ENCODE assay signal across 8 mouse cellular contexts in the genomic region with DNA sequence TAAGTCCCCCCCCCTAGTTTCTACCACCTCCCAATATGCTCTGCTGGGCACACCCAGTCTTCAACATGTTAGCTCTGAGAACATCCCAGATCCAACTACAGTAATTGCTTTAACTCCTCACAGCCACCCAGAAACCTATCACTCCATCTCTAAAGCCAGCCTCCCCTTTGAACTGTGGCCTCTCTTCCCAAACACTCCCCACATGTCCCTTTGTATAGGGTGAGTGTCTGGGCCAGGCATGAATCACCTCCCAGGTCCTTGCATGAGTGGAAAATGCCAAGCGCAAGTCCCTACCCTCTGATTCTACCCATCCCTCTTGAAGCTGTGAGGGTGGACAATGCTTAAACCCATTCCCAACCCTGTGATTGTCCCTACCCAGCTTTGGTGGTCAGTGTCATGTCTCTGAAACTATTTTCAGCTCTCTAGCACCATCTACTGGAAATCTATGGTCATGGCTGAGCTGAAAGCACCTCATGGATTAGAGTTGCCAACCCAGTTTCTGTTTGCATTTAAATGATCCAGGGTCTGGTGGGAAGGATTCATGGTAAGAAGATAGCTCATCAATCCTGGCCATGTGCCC.
DNase-seq lines count a peak whose midpoint lies in the region; ATAC-seq lines count a peak whose summit lies in the region.

No protein-coding gene starts in this region.

- no peaks in the 10 kb centered on the region for H3K9me3 ChIP-seq in kidney, embryonic 16.5 days (ENCODE audit: low read length)
- no peaks in the 10 kb centered on the region for H3K9me3 ChIP-seq in lung, embryonic 16.5 days (ENCODE audit: control insufficient read depth, low read length)

- intact Hi-C loops in gastrocnemius, postnatal 36 days (cut with DNase I): loop anchor here (2.0 kb wide), 1 partner anchor 64 kb away; no protein-coding TSS in a partner anchor

- no peak overlapping the region for H3K4me2 ChIP-seq in kidney, embryonic 16.5 days (replicated peaks; ENCODE audit: low read depth, low read length)
- no peak overlapping the region for H3K4me2 ChIP-seq in lung, embryonic 16.5 days (ENCODE audit: low read depth, low read length)

- H3K27ac ChIP-seq in kidney, embryonic 16.5 days (ENCODE audit: low read length): no peak overlapping the region
- H3K27ac ChIP-seq in lung, embryonic 16.5 days (ENCODE audit: low read length): no peak overlapping the region

- H3K9ac ChIP-seq in kidney, embryonic 16.5 days (replicated peaks; ENCODE audit: low read length): no peak overlapping the region
- H3K9ac ChIP-seq in lung, embryonic 16.5 days (ENCODE audit: low read length): no peak overlapping the region

- peak; percentile 69; the same call in 1 of the 2 replicates for ATAC-seq in kidney, embryonic 16.5 days (ENCODE audit: low FRiP score, low TSS enrichment)
- ATAC-seq in lung, embryonic 16.5 days (ENCODE audit: low read depth): peak; percentile 28; the same call in 1 of the 2 replicates

- H3K27me3 ChIP-seq in kidney, embryonic 16.5 days (ENCODE audit: insufficient read depth, low read length): no peaks in the 10 kb centered on the region
- H3K27me3 ChIP-seq in lung, embryonic 16.5 days (ENCODE audit: control insufficient read depth, insufficient read depth, low read depth, low read length): no peaks in the 10 kb centered on the region

- H3K4me1 ChIP-seq in kidney, embryonic 16.5 days (ENCODE audit: insufficient read depth, low read length): no peaks in the 10 kb centered on the region
- H3K4me1 ChIP-seq in lung, embryonic 16.5 days (replicated peaks; ENCODE audit: control insufficient read depth, insufficient read depth, low read length): peaks cover 2% of the 10 kb centered on the region; the same call in 1 of the 2 replicates

- DNase-seq in ovary, postnatal 10 days (ENCODE audit: low spot score): peak; percentile 8
- DNase-seq in ovary, postnatal 36 days (ENCODE audit: low spot score): no peak
- peak; percentile 7 for DNase-seq in cerebellum, adult 11 months
- DNase-seq in forelimb bud, embryonic 11.5 days (ENCODE audit: low read depth, low spot score): peak; percentile 65
- peak; percentile 90 for DNase-seq in retina, embryonic 14.5 days (ENCODE audit: low spot score)
- no peak for DNase-seq in gastrocnemius, postnatal 36 days

- 73% methylated on average over 1 of the region's 1 CpGs for WGBS in kidney, embryonic 16.5 days
- 68% methylated on average over 1 of the region's 1 CpGs for WGBS in lung, embryonic 16.5 days

- no peak overlapping the region for H3K4me3 ChIP-seq in kidney, embryonic 16.5 days (ENCODE audit: low read length)
- H3K4me3 ChIP-seq in lung, embryonic 16.5 days (ENCODE audit: low read length): no peak overlapping the region

- no peaks in the 10 kb centered on the region for H3K36me3 ChIP-seq in kidney, embryonic 16.5 days (ENCODE audit: insufficient read depth, low read length)
- no peaks in the 10 kb centered on the region for H3K36me3 ChIP-seq in lung, embryonic 16.5 days (ENCODE audit: control insufficient read depth, insufficient read depth, low read length)

Comparison
In these comparisons a context has a peak if more than half of its experiments do, and no peak if none do; other contexts are left out.
1. DNase-seq: peak in ovary, postnatal 10 days (single experiment), cerebellum, adult 11 months (single experiment), forelimb bud, embryonic 11.5 days (single experiment) and retina, embryonic 14.5 days (single experiment); none in ovary, postnatal 36 days (single experiment) and gastrocnemius, postnatal 36 days (0 of 2).